Mouse (Mus musculus): ENCODE measurements around the gene Syne2.

- TF ChIP-seq POLR2A (IDR thresholded peaks at IDR 0.05; ENCODE audit: borderline replicate concordance, extremely low read depth, low read depth, low read length): no peak
- no peak for TF ChIP-seq CTCF (IDR thresholded peaks at IDR 0.05; ENCODE audit: insufficient read depth, low read length)
Measured at GRCm38 (mm10) chr12:75905304-75905703, 87.4 kb downstream of the Syne2 start.
